Mouse (Mus musculus): ENCODE results near the gene Col26a1. TPM values are rescaled to one million over a fixed set of nuclear protein-coding genes. Genes with fewer than 3 reads are reported as not detected.
A peak's percentile ranks its signal among the peaks of the same experiment; 100 is the strongest.

Col26a1 gene
- polyA plus RNA-seq, 1 experiment from 2014 or later, result 1.6 TPM

- Histone ChIP-seq H3K9ac (replicated peaks; ENCODE audit: low read depth) (peak overlapping the region; percentile 41; the same call in 1 of the 2 replicates), H3K4me2 (replicated peaks; ENCODE audit: low read depth, low read length) (peak overlapping the region; percentile 85), H3K4me1 (ENCODE audit: insufficient read depth, low read depth, low read length) (no peaks in the 10 kb centered on the region), H3K4me3 (ENCODE audit: low read depth, low read length) (peak overlapping the region; percentile 65), H3K27ac (ENCODE audit: low read length) (no peak overlapping the region), H3K9me3 (ENCODE audit: low read length) (no peaks in the 10 kb centered on the region), H3K27me3 (replicated peaks; ENCODE audit: insufficient read depth, low read length) (no peaks in the 10 kb centered on the region), H3K36me3 (ENCODE audit: insufficient read depth, low read length) (no peaks in the 10 kb centered on the region)
- TF ChIP-seq CTCF (IDR thresholded peaks at IDR 0.05), result no peak
- TF ChIP-seq EP300 (IDR thresholded peaks at IDR 0.05), result no peak
- ATAC-seq, result peak; percentile 90
- peak; percentile 85 for DNase-seq (ENCODE audit: low spot score)
- 2% methylated on average over 38 of the region's 38 CpGs for WGBS
Observed at GRCm38 (mm10) chr5:136918655-136919472, 35.9 kb upstream of the Col26a1 start.

GRCm38 (mm10) chr5:136917613-136918242 is 34.7 kb upstream of the Col26a1 start:
- no peaks in the 10 kb centered on the region for H3K4me1 ChIP-seq (ENCODE audit: insufficient read depth, low read depth, low read length)
- no peak overlapping the region for H3K9ac ChIP-seq (replicated peaks; ENCODE audit: low read depth)
- no peak for TF ChIP-seq CTCF (IDR thresholded peaks at IDR 0.05)

DNA sequence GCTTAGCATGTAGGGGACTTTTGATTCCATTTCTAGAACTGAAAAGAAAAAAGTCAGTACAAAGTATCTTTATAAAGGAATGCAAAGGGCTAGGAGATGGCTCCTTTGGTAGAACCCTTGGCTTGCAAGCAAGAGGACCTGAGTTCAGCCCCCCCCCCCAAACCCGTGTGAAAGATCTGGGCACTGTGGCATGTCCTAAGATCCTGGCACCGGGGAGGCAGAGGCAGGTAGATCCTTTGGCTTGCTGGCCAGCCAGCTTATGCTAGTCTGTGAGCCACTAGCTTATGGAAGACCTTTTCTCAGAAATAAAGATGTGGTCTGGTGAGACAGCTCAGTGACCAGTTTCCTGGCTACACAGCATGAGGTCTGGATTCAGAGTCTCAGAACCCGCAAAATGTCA is 31.2 kb upstream of the Col26a1 start:
- Histone ChIP-seq H3K4me3 (ENCODE audit: low read depth, low read length) (no peak overlapping the region), H3K9me3 (ENCODE audit: low read length) (no peaks in the 10 kb centered on the region), H3K4me1 (ENCODE audit: insufficient read depth, low read depth, low read length) (no peaks in the 10 kb centered on the region), H3K27me3 (replicated peaks; ENCODE audit: insufficient read depth, low read length) (no peaks in the 10 kb centered on the region), H3K4me2 (replicated peaks; ENCODE audit: low read depth, low read length) (no peak overlapping the region), H3K36me3 (ENCODE audit: insufficient read depth, low read length) (peaks cover 8% of the 10 kb centered on the region; the same call in 1 of the 2 replicates), H3K27ac (ENCODE audit: low read length) (no peak overlapping the region), H3K9ac (replicated peaks; ENCODE audit: low read depth) (no peak overlapping the region)
- DNase-seq (ENCODE audit: low spot score) (no peak), ATAC-seq (no peak)
- 74% methylated on average over 3 of the region's 3 CpGs for WGBS
- TF ChIP-seq EP300 (IDR thresholded peaks at IDR 0.05), result no peak

More at GRCm38 (mm10) chr5:136917613-136918242, 34.7 kb upstream of the Col26a1 start:
- Histone ChIP-seq H3K27ac (ENCODE audit: low read length) (no peak overlapping the region), H3K4me3 (ENCODE audit: low read depth, low read length) (no peak overlapping the region), H3K9me3 (ENCODE audit: low read length) (no peaks in the 10 kb centered on the region), H3K36me3 (ENCODE audit: insufficient read depth, low read length) (no peaks in the 10 kb centered on the region), H3K4me2 (replicated peaks; ENCODE audit: low read depth, low read length) (no peak overlapping the region), H3K27me3 (replicated peaks; ENCODE audit: insufficient read depth, low read length) (no peaks in the 10 kb centered on the region)
- ATAC-seq, result no peak
- no peak for DNase-seq (ENCODE audit: low spot score)
- 97% methylated on average over 8 of the region's 8 CpGs for WGBS

DNA sequence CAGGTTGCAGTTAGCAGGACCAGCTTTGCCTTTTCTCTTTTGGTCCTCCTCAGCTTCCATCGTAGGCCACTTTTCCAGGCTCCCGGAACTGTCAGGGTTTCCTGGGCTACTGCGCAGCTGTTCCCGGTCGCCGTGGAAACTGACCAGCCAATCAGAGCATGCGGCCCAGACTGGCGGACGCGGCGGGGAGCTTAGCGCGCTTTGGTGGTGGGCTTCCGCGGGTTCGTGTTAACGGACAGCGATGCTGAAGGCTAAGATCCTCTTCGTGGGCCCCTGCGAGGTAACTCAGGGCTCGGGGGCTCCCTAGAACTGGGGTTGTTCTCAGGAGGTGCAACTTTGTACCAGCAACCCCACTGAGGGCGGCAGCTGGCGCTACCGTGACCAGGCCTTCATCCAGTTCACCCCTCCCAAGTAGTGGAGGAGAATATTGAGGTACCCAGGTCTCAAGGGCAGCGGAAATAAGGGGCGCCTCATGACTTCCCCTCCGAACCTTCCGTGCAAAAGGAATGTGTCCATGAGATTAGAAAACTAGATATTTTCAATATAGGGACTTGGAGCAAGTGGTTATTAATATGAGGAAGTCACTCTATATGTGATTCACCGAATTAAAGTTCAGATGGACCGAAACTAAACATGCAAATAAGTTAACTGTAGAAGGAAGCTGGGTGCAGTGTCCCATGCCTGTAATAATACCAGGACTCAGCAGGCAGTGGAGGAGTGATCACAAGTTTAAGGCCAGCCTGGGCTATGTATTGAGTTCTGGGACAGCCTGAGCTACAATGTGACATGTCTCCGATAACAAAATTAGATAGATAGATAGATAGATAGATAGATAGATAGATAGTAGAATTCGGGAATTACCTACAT is 25.2 kb upstream of the Col26a1 start, which contains the start of gene Ift22:
Gene Ift22 (plus strand): TSS at position 160 of the 867 bp plus-strand sequence.
- DNase-seq (ENCODE audit: low spot score) (peak; percentile 94), ATAC-seq (peak; percentile 99)
- H3K27me3 ChIP-seq (replicated peaks; ENCODE audit: insufficient read depth, low read length), result no peaks in the 10 kb centered on the region
- peak within 1 kb of the TSS; percentile 46 for H3K9ac ChIP-seq (replicated peaks; ENCODE audit: low read depth)
- peak within 1 kb of the TSS; percentile 75 for H3K4me2 ChIP-seq (replicated peaks; ENCODE audit: low read depth, low read length)
- H3K9me3 ChIP-seq (ENCODE audit: low read length), result no peaks in the 10 kb centered on the region
- H3K36me3 ChIP-seq (ENCODE audit: insufficient read depth, low read length), result peaks cover 8% of the 10 kb centered on the region; the same call in 1 of the 2 replicates
- 0 out of 2 replicates have a peak, but pooled peaks cover 7% of the 10 kb centered on the region for H3K4me1 ChIP-seq (ENCODE audit: insufficient read depth, low read depth, low read length)
- WGBS, result 8% methylated on average over 32 of the region's 32 CpGs
- peak within 1 kb of the TSS; percentile 66 for H3K4me3 ChIP-seq (ENCODE audit: low read depth, low read length)
- TF ChIP-seq EP300 (IDR thresholded peaks at IDR 0.05), result no peak
- TF ChIP-seq CTCF (IDR thresholded peaks at IDR 0.05), result no peak
- H3K27ac ChIP-seq (ENCODE audit: low read length), result no peak within 1 kb of the TSS

- Histone ChIP-seq H3K4me1 (ENCODE audit: insufficient read depth, low read depth, low read length) (0 out of 2 replicates have a peak, but pooled peaks cover 7% of the 10 kb centered on the region), H3K9me3 (ENCODE audit: low read length) (no peaks in the 10 kb centered on the region), H3K27ac (ENCODE audit: low read length) (no peak overlapping the region), H3K4me2 (replicated peaks; ENCODE audit: low read depth, low read length) (peak overlapping the region; percentile 75), H3K36me3 (ENCODE audit: insufficient read depth, low read length) (peaks cover 7% of the 10 kb centered on the region; the same call in 1 of the 2 replicates), H3K27me3 (replicated peaks; ENCODE audit: insufficient read depth, low read length) (no peaks in the 10 kb centered on the region), H3K4me3 (ENCODE audit: low read depth, low read length) (peak overlapping the region; percentile 66), H3K9ac (replicated peaks; ENCODE audit: low read depth) (no peak overlapping the region)
- ATAC-seq (no peak), DNase-seq (ENCODE audit: low spot score) (no peak)
- TF ChIP-seq CTCF (IDR thresholded peaks at IDR 0.05) (no peak), EP300 (IDR thresholded peaks at IDR 0.05) (no peak)
- 34% methylated on average over 9 of the region's 9 CpGs for WGBS
Observed at GRCm38 (mm10) chr5:136907587-136907986, 24.6 kb upstream of the Col26a1 start.

Measured in lung, postnatal 0 days (tissue).